Mouse (Mus musculus) neutrophil, adult 5-6 weeks (primary cell): ENCODE measurements at regions not wholly inside any gene's neighbourhood (a gene's known extent, or its start where the extent isn't known, plus 50 kb on each side); places are given as distances from the start of the nearest gene placed in this dataset.

Source experiments
- ATAC-seq: fragments of 151-379, 151-347 bp; 2 replicates; pipeline ENCODE4 v1.8.0; 2017; ENCODE audit warnings: mild to moderate bottlenecking, moderate TSS enrichment; ENCODE audit not compliant: insufficient number of reproducible peaks, poor library complexity, low FRiP score, severe bottlenecking; ENCODE audit errors: extremely low read depth

DNA sequence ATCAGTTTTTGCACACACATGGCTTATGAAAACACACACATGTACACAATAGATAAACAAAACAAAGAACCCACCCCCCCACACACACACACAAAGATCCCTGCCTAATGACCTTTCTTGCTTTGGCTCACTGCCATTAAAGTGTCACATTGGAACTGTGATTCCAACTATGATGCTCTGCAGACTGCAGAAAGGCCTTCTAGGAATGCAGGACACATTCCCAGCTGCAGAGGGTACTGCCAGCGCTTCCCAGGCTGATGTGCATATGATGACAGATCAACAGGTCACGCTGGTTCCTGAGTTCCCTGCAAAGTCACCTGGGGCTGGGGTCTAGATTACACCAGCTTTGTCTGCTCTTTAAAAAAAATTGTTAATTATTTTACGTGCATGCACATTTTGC, 68.1 kb upstream of the Ppm1j start:
- no peak for ATAC-seq

DNA sequence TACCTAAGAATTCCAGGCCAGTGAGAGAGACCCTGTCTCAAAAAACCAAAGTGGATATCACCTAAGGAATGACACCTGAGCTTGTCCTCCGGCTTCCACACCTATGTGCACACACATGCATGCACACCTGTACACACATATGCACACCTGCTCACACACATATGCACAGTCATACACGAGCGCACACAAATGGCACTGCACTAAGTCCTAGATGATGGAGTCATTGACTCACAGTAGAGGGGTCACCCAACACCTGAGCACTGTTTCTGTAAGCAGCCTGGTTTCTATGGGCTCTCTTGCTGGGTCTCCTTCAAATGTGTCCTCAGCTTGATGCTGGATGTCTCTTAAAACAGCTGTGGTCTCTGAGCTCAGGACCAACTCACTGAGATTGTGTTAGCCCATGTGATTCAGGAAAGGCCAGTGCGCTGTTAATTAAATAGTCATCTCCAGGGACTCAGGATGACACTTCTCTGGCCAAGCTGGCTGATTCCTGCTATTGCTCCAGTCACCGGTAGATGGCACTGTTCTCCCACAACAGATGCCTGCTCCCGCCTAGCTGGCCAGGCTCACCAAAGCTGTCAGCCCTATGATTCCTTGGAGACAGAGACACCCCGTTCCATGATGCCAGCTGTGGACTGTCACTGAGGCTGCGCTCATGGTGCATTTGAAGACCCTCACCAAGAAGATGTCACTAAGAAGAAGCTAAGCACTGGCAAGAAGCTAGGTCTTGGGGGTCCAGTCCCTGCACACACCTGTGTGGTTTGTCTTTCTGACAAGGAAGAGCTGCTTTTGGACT, 66.8 kb upstream of the Ppm1j start:
- ATAC-seq: peak; percentile 71

- peak; percentile 54; the same call in 1 of the 2 replicates for ATAC-seq
Observed at GRCm38 (mm10) chr3:104714679-104715326, 66.1 kb upstream of the Ppm1j start.
